Mouse (Mus musculus) C2C12 (cell line): ENCODE results near the gene Dock4. TPM values are rescaled to one million over a fixed set of nuclear protein-coding genes. Genes with fewer than 3 reads are reported as not detected.

Source experiments
- H3K27me3 ChIP-seq: one replicate; pipeline ENCODE4 v1.6.1; 2011; ENCODE audit not compliant: control insufficient read depth, insufficient read depth, insufficient read length
- H3K36me3 ChIP-seq: one replicate; pipeline ENCODE4 v1.6.1; 2011; ENCODE audit not compliant: control insufficient read depth, insufficient read depth
- H3K4me3 ChIP-seq: one replicate; pipeline ENCODE4 v1.5.1; 2011; ENCODE audit warnings: mild to moderate bottlenecking, control low read depth; ENCODE audit not compliant: poor library complexity, insufficient read depth, severe bottlenecking
- H3K79me2 ChIP-seq: one replicate; pipeline ENCODE4 v1.6.1; 2011; ENCODE audit not compliant: control insufficient read depth, insufficient read depth
- H3K79me3 ChIP-seq: one replicate; pipeline ENCODE4 v1.6.1; 2011; ENCODE audit warnings: low read depth, control low read depth
- H3ac ChIP-seq: one replicate; pipeline ENCODE3; 2011; ENCODE audit warnings: low read depth; ENCODE audit not compliant: control insufficient read depth, insufficient read length
- CEBPB ChIP-seq: IDR thresholded peaks from one replicate; pipeline ENCODE4 v1.6.1; 2011; ENCODE audit warnings: low read depth, mild to moderate bottlenecking, control low read depth, moderate library complexity
- CTCF ChIP-seq: IDR thresholded peaks from one replicate; pipeline ENCODE4 v1.5.1; 2011; ENCODE audit not compliant: control insufficient read depth, insufficient read depth, insufficient read length
- FOSL1 ChIP-seq: IDR thresholded peaks from one replicate; pipeline ENCODE4 v1.8.0; 2011; ENCODE audit warnings: mild to moderate bottlenecking, low read length; ENCODE audit not compliant: poor library complexity, insufficient read depth, severe bottlenecking
- MAX ChIP-seq: IDR thresholded peaks from one replicate; pipeline ENCODE4 v1.6.1; 2011; ENCODE audit warnings: mild to moderate bottlenecking, control low read depth
- MYOD1 ChIP-seq: IDR thresholded peaks from one replicate; pipeline ENCODE4 v1.6.1; 2011; ENCODE audit warnings: low read depth; ENCODE audit not compliant: control insufficient read depth, insufficient read length
- MYOG ChIP-seq: IDR thresholded peaks from one replicate; pipeline ENCODE4 v1.6.1; 2011; ENCODE audit not compliant: control insufficient read depth, insufficient read length; ENCODE audit errors: extremely low read depth
- USF1 ChIP-seq: IDR thresholded peaks from one replicate; pipeline ENCODE4 v1.6.1; 2011; ENCODE audit warnings: low read depth, mild to moderate bottlenecking, control low read depth, moderate library complexity
- polyA plus RNA-seq: library from polyadenylated mRNA; unstranded; fragments of >200 nt; fragmentation: generic; extraction: Trizol; gene quantifications from one replicate; pipeline ENCODE4 v1.2.1, GENCODE M21; 2012; ENCODE audit warnings: missing spikeins

Gene Dock4
- polyA plus RNA-seq, 1 experiment: 0.80 TPM

- no peaks in the 10 kb centered on the region for H3K36me3 ChIP-seq
- H3K4me3 ChIP-seq: no peak overlapping the region
- no peaks in the 10 kb centered on the region for H3K79me2 ChIP-seq
- no peak overlapping the region for H3ac ChIP-seq
- H3K27me3 ChIP-seq: no peaks in the 10 kb centered on the region
- no peaks in the 10 kb centered on the region for H3K79me3 ChIP-seq
- TF ChIP-seq MAX (no peak), CEBPB (no peak), USF1 (no peak)
Measured at GRCm38 (mm10) chr12:40781554-40781953, 335.8 kb downstream of the Dock4 start.

GRCm38 (mm10) chr12:40788621-40789111 is 342.9 kb downstream of the Dock4 start:
- H3K27me3 ChIP-seq: no peaks in the 10 kb centered on the region
- no peak overlapping the region for H3K4me3 ChIP-seq
- TF ChIP-seq USF1: no peak
- no peak for TF ChIP-seq CEBPB
- no peak for TF ChIP-seq MAX
- no peak for TF ChIP-seq FOSL1
- no peak for TF ChIP-seq CTCF
- no peak for TF ChIP-seq MYOG
- TF ChIP-seq MYOD1: no peak
- no peaks in the 10 kb centered on the region for H3K79me2 ChIP-seq
- no peak overlapping the region for H3ac ChIP-seq
- H3K79me3 ChIP-seq: no peaks in the 10 kb centered on the region
- H3K36me3 ChIP-seq: no peaks in the 10 kb centered on the region

GRCm38 (mm10) chr12:40789379-40790361 is 343.9 kb downstream of the Dock4 start:
- no peaks in the 10 kb centered on the region for H3K79me2 ChIP-seq
- no peak overlapping the region for H3ac ChIP-seq
- H3K4me3 ChIP-seq: no peak overlapping the region
- H3K27me3 ChIP-seq: no peaks in the 10 kb centered on the region
- no peaks in the 10 kb centered on the region for H3K36me3 ChIP-seq
- H3K79me3 ChIP-seq: no peaks in the 10 kb centered on the region
- TF ChIP-seq CEBPB (no peak), MAX (no peak), MYOD1 (no peak), MYOG (no peak), CTCF (no peak), USF1 (no peak)

GRCm38 (mm10) chr12:40791221-40791620 is 345.5 kb downstream of the Dock4 start:
- TF ChIP-seq FOSL1: no peak
- TF ChIP-seq USF1: no peak
- TF ChIP-seq MYOD1: no peak
- no peak for TF ChIP-seq CTCF
- TF ChIP-seq CEBPB: no peak
- TF ChIP-seq MYOG: no peak
- TF ChIP-seq MAX: no peak
- H3K79me3 ChIP-seq: no peaks in the 10 kb centered on the region
- no peak overlapping the region for H3K4me3 ChIP-seq
- H3K79me2 ChIP-seq: no peaks in the 10 kb centered on the region
- no peak overlapping the region for H3ac ChIP-seq
- no peaks in the 10 kb centered on the region for H3K36me3 ChIP-seq
- no peaks in the 10 kb centered on the region for H3K27me3 ChIP-seq

- H3K79me3 ChIP-seq: no peaks in the 10 kb centered on the region
- no peaks in the 10 kb centered on the region for H3K27me3 ChIP-seq
- TF ChIP-seq CTCF: no peak
- TF ChIP-seq FOSL1: no peak
- H3ac ChIP-seq: no peak overlapping the region
- H3K4me3 ChIP-seq: no peak overlapping the region
- no peaks in the 10 kb centered on the region for H3K79me2 ChIP-seq
- no peaks in the 10 kb centered on the region for H3K36me3 ChIP-seq
Measured at GRCm38 (mm10) chr12:40792184-40792650, 346.5 kb downstream of the Dock4 start.

GRCm38 (mm10) chr12:40794066-40794465 is 348.3 kb downstream of the Dock4 start:
- Histone ChIP-seq H3K79me3 (no peaks in the 10 kb centered on the region), H3K36me3 (no peaks in the 10 kb centered on the region), H3K79me2 (no peaks in the 10 kb centered on the region), H3ac (no peak overlapping the region), H3K4me3 (no peak overlapping the region), H3K27me3 (no peaks in the 10 kb centered on the region)
- TF ChIP-seq MYOG (no peak), MYOD1 (no peak), CTCF (no peak), USF1 (no peak), FOSL1 (no peak)
